In the genomic region with DNA sequence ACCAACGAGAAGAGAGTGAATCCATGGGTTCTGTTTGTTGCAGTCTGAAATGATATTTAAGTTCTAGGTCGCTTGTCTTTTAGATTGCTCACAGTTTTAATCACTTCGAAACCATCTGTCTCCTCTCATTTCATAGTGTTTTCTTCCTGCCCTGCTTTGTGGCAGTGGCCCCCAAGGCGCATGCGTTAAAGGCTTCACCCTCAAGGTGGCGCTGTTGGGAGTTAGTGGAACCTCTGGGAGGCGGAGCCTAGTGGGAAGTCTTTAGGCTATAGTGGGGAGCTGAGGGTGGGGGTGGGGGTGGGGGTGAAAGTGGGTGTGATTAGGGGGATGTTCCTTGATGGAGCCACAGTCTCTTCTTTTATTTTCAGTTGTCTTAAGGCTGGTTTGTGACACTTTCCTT, we compare ENCODE assay signal across 9 mouse cellular contexts.
DNase-seq lines count a peak whose midpoint lies in the region; ATAC-seq lines count a peak whose summit lies in the region.
"Had no signal": no experiment of that assay in that cellular context is flagged by ENCODE, and none has a peak within 500 bp of the region (broad histone marks: within the 10 kb centered on the region; RNA-seq: fewer than 3 reads in every experiment).

No protein-coding gene starts in this region.

- no peak for ATAC-seq in cerebellum, adult (ENCODE audit: insufficient number of reproducible peaks, low FRiP score, low TSS enrichment)
- ATAC-seq in midbrain, embryonic 14.5 days (ENCODE audit: low FRiP score, low TSS enrichment) = no peak
- ATAC-seq in midbrain, embryonic 16.5 days = no peak

- H3K9me3 ChIP-seq in midbrain, embryonic 14.5 days (ENCODE audit: control insufficient read depth, low read length) = no peaks in the 10 kb centered on the region
- H3K9me3 ChIP-seq in midbrain, embryonic 16.5 days (replicated peaks; ENCODE audit: control insufficient read depth, low read length, poor library complexity, severe bottlenecking) = no peaks in the 10 kb centered on the region
- H3K9me3 ChIP-seq: midbrain, embryonic 12.5 days had no signal

- H3K9ac ChIP-seq in midbrain, embryonic 14.5 days (replicated peaks; ENCODE audit: low read length) = no peak overlapping the region
- H3K9ac ChIP-seq in midbrain, embryonic 16.5 days (ENCODE audit: low read depth, low read length) = no peak overlapping the region
- H3K9ac ChIP-seq: midbrain, embryonic 12.5 days had no signal

- H3K4me3 ChIP-seq in midbrain, embryonic 14.5 days (replicated peaks; ENCODE audit: low read depth, low read length) = no peak overlapping the region
- H3K4me3 ChIP-seq in midbrain, embryonic 16.5 days (ENCODE audit: low read depth, low read length) = no peak overlapping the region
- H3K4me3 ChIP-seq: midbrain, embryonic 12.5 days had no signal

- no peak overlapping the region for H3K27ac ChIP-seq in midbrain, embryonic 14.5 days (replicated peaks; ENCODE audit: low read depth, low read length)
- no peak overlapping the region for H3K27ac ChIP-seq in midbrain, embryonic 16.5 days (ENCODE audit: low read length)
- H3K27ac ChIP-seq: midbrain, embryonic 12.5 days had no signal

- no peak overlapping the region for H3K4me2 ChIP-seq in midbrain, embryonic 14.5 days (ENCODE audit: low read length)
- H3K4me2 ChIP-seq in midbrain, embryonic 16.5 days (ENCODE audit: low read length) = no peak overlapping the region
- H3K4me2 ChIP-seq: midbrain, embryonic 12.5 days had no signal

- peak; percentile 27 for DNase-seq in cerebellum, adult 11 months
- DNase-seq in midbrain, embryonic 14.5 days = peak; percentile 51
- peak; percentile 12 for DNase-seq in forelimb bud, embryonic 11.5 days (ENCODE audit: low read depth, low spot score)
- DNase-seq in layer of hippocampus, postnatal 36 days = peak; percentile 58 to 62
- DNase-seq in right cerebral cortex, adult 2 months (ENCODE audit: low spot score in 2 of 2) = peak; percentile 79 to 87
- no peak for DNase-seq in urinary bladder, postnatal 25 days (ENCODE audit: low spot score)

- H3K27me3 ChIP-seq in midbrain, embryonic 14.5 days (ENCODE audit: control insufficient read depth, insufficient read depth, low read length) = no peaks in the 10 kb centered on the region
- no peaks in the 10 kb centered on the region for H3K27me3 ChIP-seq in midbrain, embryonic 16.5 days (ENCODE audit: control insufficient read depth, insufficient read depth, low read depth, low read length)
- H3K27me3 ChIP-seq: midbrain, embryonic 12.5 days had no signal

- 44% methylated on average over 7 of the region's 7 CpGs for WGBS in midbrain, embryonic 14.5 days
- WGBS in midbrain, embryonic 16.5 days = 47% methylated on average over 7 of the region's 7 CpGs

- H3K4me1 ChIP-seq in midbrain, embryonic 14.5 days (ENCODE audit: control insufficient read depth, insufficient read depth, low read length) = no peaks in the 10 kb centered on the region
- H3K4me1 ChIP-seq in midbrain, embryonic 16.5 days (ENCODE audit: control insufficient read depth, insufficient read depth, low read length) = no peaks in the 10 kb centered on the region

- H3K36me3 ChIP-seq in midbrain, embryonic 14.5 days (ENCODE audit: control insufficient read depth, insufficient read depth, low read length) = no peaks in the 10 kb centered on the region
- no peaks in the 10 kb centered on the region for H3K36me3 ChIP-seq in midbrain, embryonic 16.5 days (ENCODE audit: control insufficient read depth, insufficient read depth, low read length)
- H3K36me3 ChIP-seq: midbrain, embryonic 12.5 days had no signal
